Mouse (Mus musculus): Measurements from ENCODE around the gene Apip. TPM values are rescaled to one million over a fixed set of nuclear protein-coding genes. Genes with fewer than 3 reads are reported as not detected.

Gene Apip
- polyA plus RNA-seq, 1 experiment from 2014 or later, result 74.4 TPM

DNA sequence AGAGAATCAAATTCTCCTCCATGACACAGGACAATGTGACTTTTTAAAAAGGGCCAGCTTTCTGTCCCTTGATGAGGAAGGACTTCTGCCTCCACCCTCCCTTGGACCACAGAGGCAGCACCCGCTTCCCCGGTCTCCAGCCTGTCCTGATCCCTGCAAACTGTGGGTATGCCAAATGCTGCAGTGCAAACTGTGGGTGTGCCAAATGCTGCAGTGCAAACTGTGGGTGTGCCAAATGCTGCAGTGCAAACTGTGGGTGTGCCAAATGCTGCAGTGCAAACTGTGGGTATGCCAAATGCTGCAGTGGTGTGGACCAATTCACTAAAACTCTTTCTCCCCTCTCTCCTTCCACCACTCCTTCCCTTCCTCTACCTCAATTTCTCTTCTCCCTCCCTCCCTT is 32.7 kb downstream of the Apip start:
- Histone ChIP-seq H3K9me3 (ENCODE audit: control insufficient read depth, low read length) (no peaks in the 10 kb centered on the region), H3K4me1 (ENCODE audit: control insufficient read depth in 2 of 2, insufficient read depth in 2 of 2, low read length in 2 of 2) (no peaks in the 10 kb centered on the region), H3K36me3 (ENCODE audit: control insufficient read depth, insufficient read depth, low read length) (no peaks in the 10 kb centered on the region), H3K9ac (ENCODE audit: low read length) (no peak overlapping the region), H3K27me3 (ENCODE audit: control insufficient read depth, insufficient read depth, low read length) (no peaks in the 10 kb centered on the region), H3K4me2 (ENCODE audit: low read length) (no peak overlapping the region), H3K27ac (replicated peaks in 1 of 2; ENCODE audit: control insufficient read depth in 1 of 2, insufficient read depth in 1 of 2, low read depth in 2 of 2, low read length in 2 of 2) (no peak overlapping the region), H3K4me3 (ENCODE audit: control insufficient read depth in 1 of 2, insufficient read depth in 1 of 2, low read depth in 1 of 2, low read length in 2 of 2) (no peak overlapping the region)
- 85% methylated on average over 2 of the region's 2 CpGs for WGBS
- no peak for ATAC-seq (ENCODE audit: insufficient number of reproducible peaks, insufficient read depth, low FRiP score, low read depth)

DNA sequence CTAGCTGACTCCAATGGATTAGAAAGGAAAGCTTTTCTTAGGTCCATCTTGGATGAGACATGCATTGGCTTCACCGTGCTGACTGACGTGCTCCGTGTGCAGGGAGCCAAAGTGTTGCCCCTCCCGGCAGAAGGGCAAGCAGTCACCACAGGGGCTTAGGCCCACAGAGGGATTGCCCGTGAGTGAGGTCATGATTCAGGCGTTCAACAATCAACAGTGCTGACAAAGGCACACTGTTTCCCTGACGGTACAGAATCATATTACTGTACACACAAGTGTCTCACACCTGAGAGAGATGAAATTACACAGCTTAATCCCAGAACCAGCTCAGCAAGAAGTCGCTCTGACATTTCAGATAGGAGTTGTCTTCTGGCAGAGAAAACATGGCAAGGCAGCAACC is 38.2 kb downstream of the Apip start:
- Histone ChIP-seq H3K27me3 (ENCODE audit: control insufficient read depth, insufficient read depth, low read length) (no peaks in the 10 kb centered on the region), H3K4me2 (ENCODE audit: low read length) (no peak overlapping the region), H3K4me1 (ENCODE audit: control insufficient read depth in 2 of 2, insufficient read depth in 2 of 2, low read length in 2 of 2) (peaks cover 5% of the 10 kb centered on the region in 2 experiments; a peak in 3 of 4 replicates), H3K27ac (replicated peaks in 1 of 2; ENCODE audit: control insufficient read depth in 1 of 2, insufficient read depth in 1 of 2, low read depth in 2 of 2, low read length in 2 of 2) (no peak overlapping the region), H3K9ac (ENCODE audit: low read length) (no peak overlapping the region), H3K9me3 (ENCODE audit: control insufficient read depth, low read length) (no peaks in the 10 kb centered on the region), H3K4me3 (ENCODE audit: control insufficient read depth in 1 of 2, insufficient read depth in 1 of 2, low read depth in 1 of 2, low read length in 2 of 2) (no peak overlapping the region), H3K36me3 (ENCODE audit: control insufficient read depth, insufficient read depth, low read length) (no peaks in the 10 kb centered on the region)
- WGBS, result 17% methylated on average over 8 of the region's 8 CpGs
- ATAC-seq (ENCODE audit: insufficient number of reproducible peaks, insufficient read depth, low FRiP score, low read depth), result no peak

DNA sequence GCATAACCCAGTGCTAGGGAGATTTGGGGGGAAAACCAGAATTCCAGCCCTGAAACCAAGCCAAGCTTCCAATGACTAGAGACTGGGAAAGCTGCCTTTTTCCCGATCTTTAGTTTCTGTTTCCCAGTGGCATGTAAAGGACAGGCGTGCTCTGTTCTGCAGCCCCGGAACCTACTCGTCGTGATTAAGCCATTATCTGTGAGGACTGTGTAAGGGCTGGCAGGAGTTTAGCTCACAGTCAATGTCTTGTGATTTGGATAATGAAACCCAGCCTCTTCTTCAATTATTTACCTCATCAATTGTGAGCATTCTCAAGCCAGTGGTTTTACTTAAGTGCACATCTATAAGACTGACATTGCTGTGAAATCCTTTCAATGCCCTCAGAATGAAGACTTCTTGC is 43.7 kb downstream of the Apip start:
- no peak overlapping the region for H3K27ac ChIP-seq (replicated peaks in 1 of 2; ENCODE audit: control insufficient read depth in 1 of 2, insufficient read depth in 1 of 2, low read depth in 2 of 2, low read length in 2 of 2)
- H3K4me1 ChIP-seq (ENCODE audit: control insufficient read depth in 2 of 2, insufficient read depth in 2 of 2, low read length in 2 of 2), result peaks cover 0 to under 1% of the 10 kb centered on the region in 2 experiments; a peak in 1 of 4 replicates
- H3K4me2 ChIP-seq (ENCODE audit: low read length), result no peak overlapping the region
- no peaks in the 10 kb centered on the region for H3K9me3 ChIP-seq (ENCODE audit: control insufficient read depth, low read length)
- H3K9ac ChIP-seq (ENCODE audit: low read length), result no peak overlapping the region
- no peaks in the 10 kb centered on the region for H3K27me3 ChIP-seq (ENCODE audit: control insufficient read depth, insufficient read depth, low read length)
- 78% methylated on average over 5 of the region's 5 CpGs for WGBS
- no peak for ATAC-seq (ENCODE audit: insufficient number of reproducible peaks, insufficient read depth, low FRiP score, low read depth)
- no peaks in the 10 kb centered on the region for H3K36me3 ChIP-seq (ENCODE audit: control insufficient read depth, insufficient read depth, low read length)
- no peak overlapping the region for H3K4me3 ChIP-seq (ENCODE audit: control insufficient read depth in 1 of 2, insufficient read depth in 1 of 2, low read depth in 1 of 2, low read length in 2 of 2)

DNA sequence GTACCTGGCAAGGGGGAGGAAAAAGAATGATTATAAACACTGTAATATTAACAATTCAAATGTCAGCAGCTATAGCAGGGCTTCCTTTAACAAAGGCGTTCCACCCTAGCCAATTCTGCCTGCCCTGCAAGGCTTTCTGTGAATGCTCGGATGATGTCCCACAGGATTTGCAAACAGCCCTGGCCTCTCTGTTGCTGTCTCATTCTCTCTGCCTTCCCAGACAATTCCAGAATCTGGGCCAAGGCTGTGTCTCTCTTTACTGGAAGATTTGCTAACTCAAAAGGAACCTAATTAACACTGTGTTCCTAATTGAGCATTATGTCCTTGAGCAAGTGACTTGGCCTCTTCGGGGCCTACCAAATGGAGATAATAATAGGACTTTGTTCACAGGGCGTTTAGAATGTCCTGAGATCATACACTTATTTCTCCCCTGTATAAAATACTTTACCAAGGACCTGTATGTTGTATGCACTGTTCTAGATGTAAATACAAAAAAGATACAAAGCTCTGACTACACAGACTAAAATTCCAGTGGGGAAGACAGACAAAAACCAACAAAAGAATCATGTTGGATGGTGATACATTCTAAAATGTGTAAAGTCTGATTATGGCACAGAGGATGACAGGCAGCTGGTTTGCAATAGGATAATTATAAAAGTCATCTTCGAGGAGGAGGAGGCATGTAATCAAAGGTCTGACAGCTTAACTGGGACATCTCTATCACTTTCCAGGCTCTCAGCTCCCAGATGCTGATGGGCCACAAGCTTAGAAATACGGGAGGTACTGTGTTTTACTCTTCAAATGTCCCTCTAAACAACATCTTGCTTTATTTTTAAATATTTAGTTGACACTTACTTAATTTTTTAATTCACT is 45.1 kb downstream of the Apip start:
- 70% methylated on average over 6 of the region's 6 CpGs for WGBS
- no peaks in the 10 kb centered on the region for H3K27me3 ChIP-seq (ENCODE audit: control insufficient read depth, insufficient read depth, low read length)
- H3K36me3 ChIP-seq (ENCODE audit: control insufficient read depth, insufficient read depth, low read length), result no peaks in the 10 kb centered on the region
- no peak overlapping the region for H3K4me3 ChIP-seq (ENCODE audit: control insufficient read depth in 1 of 2, insufficient read depth in 1 of 2, low read depth in 1 of 2, low read length in 2 of 2)
- no peak for ATAC-seq (ENCODE audit: insufficient number of reproducible peaks, insufficient read depth, low FRiP score, low read depth)
- H3K9ac ChIP-seq (ENCODE audit: low read length), result no peak overlapping the region
- no peak overlapping the region for H3K27ac ChIP-seq (replicated peaks in 1 of 2; ENCODE audit: control insufficient read depth in 1 of 2, insufficient read depth in 1 of 2, low read depth in 2 of 2, low read length in 2 of 2)
- no peaks in the 10 kb centered on the region for H3K4me1 ChIP-seq (ENCODE audit: control insufficient read depth in 2 of 2, insufficient read depth in 2 of 2, low read length in 2 of 2)
- H3K4me2 ChIP-seq (ENCODE audit: low read length), result no peak overlapping the region
- H3K9me3 ChIP-seq (ENCODE audit: control insufficient read depth, low read length), result no peaks in the 10 kb centered on the region

DNA sequence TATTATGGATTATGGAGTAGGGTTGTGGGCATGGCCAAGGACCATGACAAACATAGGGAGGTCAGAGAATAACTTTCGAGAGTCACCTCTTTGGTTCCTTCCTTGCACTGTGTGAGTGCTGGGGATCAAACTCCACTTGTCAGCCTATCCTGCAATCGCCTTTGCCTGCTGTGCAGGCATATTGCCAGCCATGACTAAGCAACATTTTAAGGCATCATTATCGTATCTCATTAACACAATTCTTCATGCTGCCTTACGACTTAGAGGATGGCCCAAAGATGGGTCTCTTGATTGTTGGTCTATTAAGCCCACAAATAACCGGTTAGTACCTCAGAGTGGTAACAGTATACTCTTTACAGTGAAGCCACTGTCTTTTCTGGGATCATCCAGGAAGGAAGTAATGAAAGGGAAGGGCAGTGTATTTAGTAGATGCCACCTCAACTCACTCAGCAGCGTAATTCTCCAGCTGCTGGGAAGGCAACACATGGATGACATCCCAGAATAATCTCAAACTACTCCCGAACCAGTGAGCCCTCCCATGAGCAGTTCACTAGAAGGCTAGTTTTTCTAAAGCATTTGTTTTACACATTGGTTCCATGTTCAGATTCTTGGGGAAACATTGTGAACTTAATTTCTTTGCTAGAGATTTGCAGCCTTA is 45.9 kb downstream of the Apip start:
- Histone ChIP-seq H3K4me1 (ENCODE audit: control insufficient read depth in 2 of 2, insufficient read depth in 2 of 2, low read length in 2 of 2) (no peaks in the 10 kb centered on the region), H3K36me3 (ENCODE audit: control insufficient read depth, insufficient read depth, low read length) (no peaks in the 10 kb centered on the region), H3K9me3 (ENCODE audit: control insufficient read depth, low read length) (no peaks in the 10 kb centered on the region), H3K27ac (replicated peaks in 1 of 2; ENCODE audit: control insufficient read depth in 1 of 2, insufficient read depth in 1 of 2, low read depth in 2 of 2, low read length in 2 of 2) (no peak overlapping the region), H3K4me2 (ENCODE audit: low read length) (no peak overlapping the region), H3K27me3 (ENCODE audit: control insufficient read depth, insufficient read depth, low read length) (no peaks in the 10 kb centered on the region), H3K9ac (ENCODE audit: low read length) (no peak overlapping the region), H3K4me3 (ENCODE audit: control insufficient read depth in 1 of 2, insufficient read depth in 1 of 2, low read depth in 1 of 2, low read length in 2 of 2) (no peak overlapping the region)
- ATAC-seq (ENCODE audit: insufficient number of reproducible peaks, insufficient read depth, low FRiP score, low read depth), result no peak
- 77% methylated on average over 7 of the region's 7 CpGs for WGBS

DNA sequence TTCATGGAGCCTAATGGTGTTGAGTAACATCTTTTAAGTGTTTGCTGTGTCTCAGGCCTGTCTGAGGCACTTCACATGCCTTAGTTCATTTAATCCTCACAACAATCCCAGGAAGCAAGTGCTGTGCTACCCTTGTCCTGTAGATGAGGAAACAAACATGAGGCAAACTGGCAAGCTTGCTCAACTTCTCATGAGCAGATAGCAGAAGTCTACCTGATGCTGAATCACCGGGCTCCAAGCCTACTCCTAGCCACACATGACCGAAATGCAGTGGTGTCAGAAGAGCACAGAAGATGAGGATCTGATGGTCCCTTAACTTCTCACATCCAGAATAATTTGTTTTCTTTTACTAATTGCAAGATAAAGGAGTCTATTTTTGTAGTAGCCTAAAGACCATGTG is 56.2 kb downstream of the Apip start:
- Histone ChIP-seq H3K36me3 (ENCODE audit: control insufficient read depth, insufficient read depth, low read length) (no peaks in the 10 kb centered on the region), H3K4me1 (ENCODE audit: control insufficient read depth in 2 of 2, insufficient read depth in 2 of 2, low read length in 2 of 2) (no peaks in the 10 kb centered on the region), H3K27me3 (ENCODE audit: control insufficient read depth, insufficient read depth, low read length) (no peaks in the 10 kb centered on the region), H3K9me3 (ENCODE audit: control insufficient read depth, low read length) (no peaks in the 10 kb centered on the region), H3K4me2 (ENCODE audit: low read length) (no peak overlapping the region), H3K27ac (replicated peaks in 1 of 2; ENCODE audit: control insufficient read depth in 1 of 2, insufficient read depth in 1 of 2, low read depth in 2 of 2, low read length in 2 of 2) (no peak overlapping the region), H3K9ac (ENCODE audit: low read length) (no peak overlapping the region), H3K4me3 (ENCODE audit: control insufficient read depth in 1 of 2, insufficient read depth in 1 of 2, low read depth in 1 of 2, low read length in 2 of 2) (no peak overlapping the region)
- ATAC-seq (ENCODE audit: insufficient number of reproducible peaks, insufficient read depth, low FRiP score, low read depth), result no peak
- 70% methylated on average over 2 of the region's 2 CpGs for WGBS

DNA sequence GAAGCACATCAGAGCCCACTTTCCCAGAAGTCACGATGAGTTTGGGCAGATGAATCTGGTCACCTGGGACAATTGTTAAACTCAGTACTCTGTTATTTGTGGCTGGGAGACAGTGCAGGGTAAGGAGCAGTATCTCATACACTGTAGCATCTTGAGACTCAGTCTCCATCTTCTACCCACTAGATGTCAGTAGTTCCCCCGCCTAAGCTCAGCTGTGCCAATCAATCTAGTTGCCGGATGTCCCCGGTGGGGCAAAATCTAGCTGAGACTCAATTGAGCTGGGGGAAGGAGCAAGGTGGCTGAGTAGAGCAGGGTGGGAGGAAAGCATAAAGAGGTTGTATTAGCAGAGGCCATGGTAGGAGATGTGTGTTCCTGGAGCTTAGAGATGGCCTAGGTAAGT is 57.7 kb downstream of the Apip start:
- no peaks in the 10 kb centered on the region for H3K36me3 ChIP-seq (ENCODE audit: control insufficient read depth, insufficient read depth, low read length)
- H3K27me3 ChIP-seq (ENCODE audit: control insufficient read depth, insufficient read depth, low read length), result no peaks in the 10 kb centered on the region
- H3K4me1 ChIP-seq (ENCODE audit: control insufficient read depth in 2 of 2, insufficient read depth in 2 of 2, low read length in 2 of 2), result no peaks in the 10 kb centered on the region
- no peak overlapping the region for H3K4me2 ChIP-seq (ENCODE audit: low read length)
- H3K4me3 ChIP-seq (ENCODE audit: control insufficient read depth in 1 of 2, insufficient read depth in 1 of 2, low read depth in 1 of 2, low read length in 2 of 2), result no peak overlapping the region
- no peak overlapping the region for H3K9ac ChIP-seq (ENCODE audit: low read length)
- H3K9me3 ChIP-seq (ENCODE audit: control insufficient read depth, low read length), result no peaks in the 10 kb centered on the region
- 20% methylated on average over 4 of the region's 4 CpGs for whole genome bisulfite sequencing
- no peak overlapping the region for H3K27ac ChIP-seq (replicated peaks in 1 of 2; ENCODE audit: control insufficient read depth in 1 of 2, insufficient read depth in 1 of 2, low read depth in 2 of 2, low read length in 2 of 2)
- no peak for ATAC-seq (ENCODE audit: insufficient number of reproducible peaks, insufficient read depth, low FRiP score, low read depth)
